Mouse (Mus musculus) gastrocnemius, postnatal 36 days (tissue): Measurements from ENCODE around the gene Hapln4. TPM values are rescaled to one million over a fixed set of nuclear protein-coding genes. Genes with fewer than 3 reads are reported as not detected.

Source experiments
- DNase-seq, 2 experiments: peaks; one replicate each; pipeline ENCODE4 v3.0.0; 2022
- intact Hi-C: fragments of 180-260 bp; cut with DNase I; formaldehyde crosslinking; loops from one replicate; pipeline ENCODE4 v1.15.1; 2025
- total RNA-seq, 2 experiments: library from RNA; stranded (reverse); gene quantifications; 2 replicates each; pipeline ENCODE4 v1.2.3; 2021

Hapln4 gene
- total RNA-seq, 2 experiments from 2014 or later, result 0.15 TPM; not detected in 1

GRCm38 (mm10) chr8:70092786-70093185 lies 9.5 kb downstream of the Hapln4 start:
- intact Hi-C loops, result no loop called here
- no peak for DNase-seq

DNA sequence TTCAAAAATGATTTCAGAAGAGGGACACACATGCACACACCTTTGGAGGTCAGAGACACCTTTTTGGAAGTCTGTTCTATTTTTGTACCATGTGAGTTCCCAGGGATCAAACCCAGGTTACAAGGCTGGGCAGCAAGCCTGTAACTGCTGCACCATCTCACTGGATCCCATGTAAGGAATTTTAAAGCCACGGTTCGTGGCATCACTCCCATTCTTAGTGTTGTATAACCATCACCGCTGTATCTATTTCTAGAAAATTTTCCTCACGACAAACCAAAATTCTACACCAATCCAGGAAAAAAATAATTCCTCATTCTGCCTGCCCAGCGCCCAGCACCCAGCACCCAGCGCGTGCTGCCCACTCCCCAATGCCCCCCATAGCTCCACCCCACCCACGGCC lies 16.0 kb downstream of the Hapln4 start:
- intact Hi-C loops, result no loop called here
- DNase-seq, result no peak

- DNase-seq, result no peak
- intact Hi-C loops, result loop anchor here (5.0 kb wide), 1 partner anchor 122 kb away; no protein-coding TSS in a partner anchor
Observed at GRCm38 (mm10) chr8:70100241-70100640, 17.0 kb downstream of the Hapln4 start.

DNA sequence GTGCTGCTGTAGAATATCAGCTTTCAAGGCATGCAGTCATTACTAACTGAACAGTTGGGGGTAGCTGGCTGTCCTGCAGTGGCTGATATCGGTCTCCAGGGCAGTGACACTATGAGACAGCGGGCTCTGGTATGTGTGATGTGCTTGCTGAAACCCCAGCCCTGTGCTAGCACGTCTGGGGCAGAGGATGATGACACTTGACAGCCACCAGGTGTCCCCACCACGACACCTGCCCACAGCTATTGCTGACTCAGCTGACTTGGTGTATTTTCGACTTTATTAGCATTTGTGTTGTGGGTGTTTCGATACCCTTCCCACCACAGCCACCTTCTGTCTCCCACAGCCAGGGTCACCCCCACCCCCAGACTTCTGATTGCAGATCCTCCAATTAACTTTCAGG lies 21.2 kb downstream of the Hapln4 start:
- intact Hi-C loops, result loop anchor here (1.0 to 5.0 kb wide), 2 partner anchors 62 to 118 kb away; no protein-coding TSS in a partner anchor
- DNase-seq, result no peak

DNA sequence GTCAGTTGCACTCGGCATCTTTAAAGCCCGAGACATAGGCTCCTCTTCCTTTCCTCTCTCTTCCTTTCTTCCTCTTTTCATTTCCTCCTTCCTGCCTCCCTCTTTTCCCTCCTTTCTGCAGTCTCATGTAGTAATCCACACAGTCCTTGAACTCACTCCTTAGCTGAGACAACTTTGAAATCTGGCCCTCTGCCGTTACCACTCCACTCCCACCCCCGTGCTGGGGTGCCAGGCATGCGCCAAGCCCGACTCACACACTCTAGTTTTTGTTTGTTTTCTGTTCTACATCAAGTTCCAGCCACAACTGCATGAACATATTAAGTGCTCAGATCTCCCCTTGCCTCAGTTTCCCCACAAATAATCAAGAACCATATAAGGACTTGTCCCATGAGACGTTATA lies 21.7 kb downstream of the Hapln4 start:
- intact Hi-C loops, result loop anchor here (1.0 to 5.0 kb wide), 2 partner anchors 61 to 117 kb away; no protein-coding TSS in a partner anchor

DNA sequence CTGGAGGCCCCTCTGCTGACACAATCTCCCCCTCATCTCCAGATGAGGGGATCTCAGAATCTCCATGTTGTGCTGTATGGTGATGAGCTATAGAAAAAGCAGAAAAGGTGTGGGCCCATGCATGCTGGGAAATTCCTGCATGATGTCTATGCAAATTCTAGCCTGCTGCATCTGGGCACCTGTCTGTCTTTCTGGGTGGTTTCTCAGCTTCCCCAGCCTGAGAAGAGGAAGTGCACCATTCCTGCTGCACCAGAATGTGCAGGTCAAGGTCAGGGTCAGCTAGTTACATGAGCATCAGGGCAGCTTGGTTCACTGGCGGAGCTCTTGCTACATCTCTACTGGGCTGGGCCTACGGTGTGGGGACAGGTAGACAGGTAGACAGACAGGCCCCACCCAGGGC lies 27.2 kb downstream of the Hapln4 start:
- no peak for DNase-seq
- intact Hi-C loops, result no loop called here

More for the DNA sequence above, 21.7 kb downstream of the Hapln4 start:
- no peak for DNase-seq

DNA sequence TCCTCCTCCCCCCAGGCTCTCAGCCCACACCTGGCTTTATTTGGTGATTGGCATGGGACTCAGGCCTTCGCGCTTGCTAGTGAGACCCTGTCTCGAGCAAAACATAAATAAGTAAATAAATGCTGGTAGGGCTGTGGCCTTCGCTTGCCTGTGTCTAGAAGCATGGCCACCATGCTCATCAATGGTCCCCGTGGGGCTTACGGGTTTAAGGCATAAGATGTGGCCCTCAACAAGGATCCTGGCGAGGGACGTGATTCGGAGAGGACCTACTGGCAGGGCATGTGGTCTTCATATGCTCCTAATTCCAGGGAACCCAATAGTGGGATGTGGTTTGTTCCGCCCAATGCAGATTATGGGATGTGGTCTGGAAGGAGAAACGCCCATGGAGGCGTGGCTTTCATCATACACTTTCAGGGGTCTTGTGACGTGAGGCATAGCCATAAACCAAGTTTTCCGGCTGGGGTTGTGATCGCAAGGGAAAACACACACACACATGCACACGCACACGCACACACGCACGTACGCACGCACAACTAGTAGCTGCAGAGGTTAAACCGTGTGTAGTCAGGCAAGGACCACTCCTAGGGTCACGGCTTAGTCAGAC lies 28.0 kb downstream of the Hapln4 start:
- intact Hi-C loops, result no loop called here

DNA sequence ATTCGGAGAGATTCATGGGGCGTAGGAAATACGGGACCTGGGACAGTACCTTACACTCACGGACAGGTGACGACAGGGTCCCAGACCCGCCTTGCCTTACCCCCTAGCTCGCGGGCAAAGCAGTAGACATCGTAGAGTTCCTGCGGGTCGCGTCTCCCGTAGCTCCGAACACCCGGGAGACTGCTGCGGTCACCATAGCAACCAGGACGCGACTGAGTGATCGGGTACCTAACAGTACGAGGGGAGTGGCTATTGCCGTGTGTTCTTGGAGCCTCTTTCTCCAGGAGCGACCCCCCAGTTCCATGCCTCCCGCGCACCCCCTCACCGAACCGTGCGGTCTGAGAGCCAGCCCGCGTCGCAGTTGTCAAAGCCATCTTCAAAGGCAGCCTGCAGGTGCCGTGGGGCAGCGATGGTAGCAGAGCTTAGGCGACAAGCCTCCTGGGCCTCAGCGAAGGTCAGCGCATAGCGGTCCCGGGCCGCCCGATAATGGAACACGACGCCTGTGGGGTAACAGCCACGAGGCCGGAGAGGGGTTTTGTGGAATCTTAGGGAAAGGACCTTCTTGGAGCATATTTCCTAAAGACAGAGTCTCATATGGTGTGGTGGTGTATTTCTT lies 29.3 kb downstream of the Hapln4 start:
- DNase-seq, result no peak
- intact Hi-C loops, result no loop called here

More for the DNA sequence above, 28.0 kb downstream of the Hapln4 start:
- DNase-seq, result no peak

GRCm38 (mm10) chr8:70114488-70114887 lies 31.2 kb downstream of the Hapln4 start:
- intact Hi-C loops, result no loop called here
- no peak for DNase-seq

- no peak for DNase-seq
Observed at GRCm38 (mm10) chr8:70114892-70115291, 31.6 kb downstream of the Hapln4 start.

GRCm38 (mm10) chr8:70117611-70118010 lies 34.4 kb downstream of the Hapln4 start:
- DNase-seq, result no peak
- intact Hi-C loops, result no loop called here

More at GRCm38 (mm10) chr8:70114892-70115291, 31.6 kb downstream of the Hapln4 start:
- intact Hi-C loops, result no loop called here

- intact Hi-C loops, result no loop called here
- no peak for DNase-seq
Observed at GRCm38 (mm10) chr8:70118726-70119700, 35.8 kb downstream of the Hapln4 start.

- no peak for DNase-seq
- intact Hi-C loops, result no loop called here
Observed at GRCm38 (mm10) chr8:70120667-70121066, 37.4 kb downstream of the Hapln4 start, which contains the start of gene Ncan. TSS of gene Ncan (minus strand) at chr8:70120873.

DNA sequence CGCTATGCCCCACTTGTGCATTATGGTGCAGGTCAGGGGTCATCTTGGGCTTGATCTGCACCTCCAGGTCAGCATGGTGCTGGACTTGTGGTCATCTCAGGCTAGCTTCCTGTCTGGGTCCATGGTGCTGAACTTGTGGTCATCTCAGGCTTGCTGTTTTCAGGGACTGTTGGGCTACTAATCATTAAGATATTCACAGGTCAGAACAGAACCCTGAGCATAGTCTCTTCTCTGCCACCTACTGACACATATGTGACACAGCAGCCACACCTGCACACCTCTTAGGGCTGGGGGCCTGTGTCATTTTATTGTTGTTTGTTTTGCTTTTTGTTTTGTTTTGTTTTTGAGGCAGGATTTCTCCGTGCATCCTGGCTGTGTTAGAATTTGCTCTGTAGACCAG lies 39.6 kb downstream of the Hapln4 start:
- intact Hi-C loops, result no loop called here
- DNase-seq, result no peak

DNA sequence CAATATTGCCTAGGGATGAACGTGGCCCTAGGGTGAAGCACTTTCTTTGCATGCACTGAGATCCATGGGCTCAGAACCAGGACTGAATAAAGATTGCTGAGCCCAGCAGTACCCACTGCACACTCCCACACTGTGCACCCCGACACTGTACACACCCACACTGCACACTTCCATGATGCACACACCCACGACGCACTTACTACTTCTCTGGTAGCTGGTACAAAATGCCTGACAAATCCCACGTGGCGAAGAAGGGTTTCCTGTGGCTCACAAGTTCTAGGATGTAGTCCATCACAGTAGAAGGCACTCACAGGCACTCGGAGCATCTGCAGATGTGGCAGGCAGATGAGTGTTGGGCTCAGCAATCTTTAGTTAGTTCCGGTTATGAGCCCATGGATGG lies 41.7 kb downstream of the Hapln4 start:
- no peak for DNase-seq
- intact Hi-C loops, result no loop called here

- DNase-seq, result peak; percentile 41 to 56
- intact Hi-C loops, result no loop called here
Observed at GRCm38 (mm10) chr8:70128435-70128834, 45.2 kb downstream of the Hapln4 start.

GRCm38 (mm10) chr8:70129309-70129952 lies 46.2 kb downstream of the Hapln4 start:
- intact Hi-C loops, result no loop called here
- peak in 1 of 2 experiments; percentile 23 for DNase-seq

DNA sequence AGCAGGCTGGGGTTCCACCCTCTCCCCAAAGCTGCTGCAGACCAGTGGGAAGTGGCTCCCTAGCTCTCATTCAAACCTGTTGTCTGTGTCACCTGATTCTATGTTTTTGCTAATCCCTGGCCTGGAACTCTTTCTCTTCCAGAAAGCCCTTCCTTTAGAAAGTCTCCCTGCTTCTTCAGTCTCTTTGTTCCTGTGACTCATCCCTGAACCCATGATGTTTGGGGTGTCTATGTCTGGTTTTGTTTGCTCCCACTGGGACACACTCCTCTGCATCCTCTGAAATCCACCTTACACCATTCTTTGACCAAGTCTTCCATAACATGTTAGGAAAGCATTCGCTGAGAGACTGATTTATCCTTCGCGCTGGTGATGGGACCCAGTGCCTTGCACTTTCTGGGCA lies 46.8 kb downstream of the Hapln4 start:
- DNase-seq, result no peak
- intact Hi-C loops, result no loop called here

DNA sequence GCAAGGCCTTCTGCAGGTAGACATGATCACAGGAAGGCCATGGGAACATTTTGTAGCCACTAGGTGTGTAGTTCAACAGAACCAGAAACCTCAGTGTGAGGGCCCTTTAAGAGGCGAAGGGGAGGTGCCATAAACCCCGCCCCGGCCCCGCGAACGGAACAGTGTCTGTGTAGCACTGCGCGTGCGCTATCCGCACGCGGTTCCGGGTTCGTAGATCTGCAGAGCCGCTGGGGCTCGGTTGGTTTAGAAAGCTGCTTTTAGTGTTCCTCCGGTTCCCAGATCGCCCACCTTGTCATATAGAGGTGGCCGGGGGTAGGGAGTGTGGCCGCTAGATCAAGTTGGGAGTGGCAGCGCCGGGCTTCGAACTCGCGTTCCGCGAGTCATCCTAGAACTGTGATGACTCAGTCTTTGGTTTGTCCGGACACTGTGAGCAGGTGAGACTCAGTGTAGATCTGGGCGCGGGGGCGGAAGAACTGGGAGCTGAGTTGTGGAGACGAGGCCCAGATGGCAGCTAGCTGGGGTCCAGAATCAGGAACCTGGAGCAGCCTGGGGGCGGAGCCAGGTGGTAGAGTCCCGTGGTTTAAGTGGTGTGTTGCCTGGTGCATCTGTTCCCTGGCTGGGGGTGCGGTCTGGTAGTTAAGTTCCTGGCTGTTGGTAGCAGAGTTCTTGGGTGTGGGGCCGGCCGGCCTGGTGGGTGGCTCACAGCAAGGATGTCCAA lies 48.1 kb downstream of the Hapln4 start, which contains the start of gene Nr2c2ap:
Nr2c2ap (plus strand) TSS at position 168 of the 718 bp plus-strand sequence.
- peak; percentile 74 to 81 for DNase-seq
- intact Hi-C loops, result no loop called here

DNA sequence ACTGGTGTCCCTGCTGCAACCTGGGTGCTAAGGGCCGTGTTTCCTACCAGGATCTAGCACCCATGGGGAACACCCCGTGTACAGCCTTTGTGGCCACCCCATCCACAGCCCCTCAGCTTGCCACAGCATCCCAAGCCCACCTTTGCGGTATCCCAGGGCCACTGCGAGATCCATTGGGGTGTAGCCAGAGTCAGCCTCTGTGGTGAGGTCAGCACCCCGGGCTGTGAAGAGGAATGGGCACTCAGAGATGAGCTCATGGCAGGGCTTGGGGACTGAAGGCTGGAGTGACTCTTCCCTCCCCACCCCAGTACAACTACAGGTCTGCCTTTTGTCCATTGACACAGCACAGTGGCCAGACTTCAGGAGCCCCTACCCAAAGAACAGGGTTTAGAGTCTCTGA lies 50.8 kb downstream of the Hapln4 start:
- DNase-seq, result no peak
- intact Hi-C loops, result no loop called here
